ENCODE assay signal across 35 mouse cellular contexts in the genomic region with DNA sequence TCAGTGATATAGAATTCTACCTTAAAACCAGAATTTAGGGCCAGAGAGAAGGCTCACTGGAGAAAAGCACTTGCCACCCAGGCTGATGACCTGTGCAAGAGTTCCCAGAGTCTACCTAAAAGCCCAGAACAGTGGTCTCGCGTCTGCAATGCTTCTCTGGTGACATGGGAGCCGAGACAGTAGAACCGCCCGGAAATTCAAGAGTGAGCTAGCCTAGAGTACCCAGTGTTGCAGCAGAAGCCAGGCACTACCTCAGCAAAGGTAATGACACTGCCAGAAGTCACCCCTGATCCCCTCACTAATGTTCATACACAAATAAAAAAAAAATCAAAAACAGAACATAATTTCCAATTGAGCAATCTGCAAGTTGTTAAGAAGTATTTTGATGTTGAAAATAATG.
"Had no signal": no experiment of that assay in that cellular context is flagged by ENCODE, and none has a peak within 500 bp of the region (broad histone marks: within the 10 kb centered on the region; RNA-seq: fewer than 3 reads in every experiment).

No protein-coding gene starts in this region.

- H3K4me2 ChIP-seq: heart, embryonic 11.5 days; heart, embryonic 12.5 days; heart, embryonic 13.5 days; heart, embryonic 15.5 days; hindbrain, embryonic 12.5 days; hindbrain, embryonic 13.5 days; hindbrain, embryonic 14.5 days; hindbrain, embryonic 15.5 days; intestine, embryonic 15.5 days; kidney, embryonic 15.5 days had no signal

- H3K4me3 ChIP-seq: heart, embryonic 12.5 days; heart, embryonic 13.5 days; heart, embryonic 15.5 days; hindbrain, embryonic 10.5 days; hindbrain, embryonic 12.5 days; hindbrain, embryonic 13.5 days; hindbrain, embryonic 15.5 days; intestine, embryonic 15.5 days; kidney, embryonic 15.5 days; layer of hippocampus, adult 2 months; left cerebral cortex, adult 2 months had no signal

- H3K27me3 ChIP-seq: heart, embryonic 12.5 days; heart, embryonic 13.5 days; heart, embryonic 15.5 days; hindbrain, embryonic 12.5 days; hindbrain, embryonic 13.5 days; hindbrain, embryonic 15.5 days; intestine, embryonic 15.5 days; kidney, embryonic 15.5 days had no signal

- H3K36me3 ChIP-seq: heart, embryonic 12.5 days; heart, embryonic 13.5 days; heart, embryonic 15.5 days; hindbrain, embryonic 10.5 days; hindbrain, embryonic 12.5 days; hindbrain, embryonic 13.5 days; hindbrain, embryonic 15.5 days; intestine, embryonic 15.5 days; kidney, embryonic 15.5 days had no signal

- ATAC-seq: hindbrain, embryonic 16.5 days; inflammation-experienced regulatory T-cells, adult 6 months; intestine, embryonic 15.5 days; intestine, embryonic 16.5 days; intestine, postnatal 0 days had no signal

- H3K27ac ChIP-seq: heart, embryonic 13.5 days; heart, embryonic 15.5 days; hindbrain, embryonic 12.5 days; hindbrain, embryonic 14.5 days; hindbrain, embryonic 15.5 days; hindbrain, postnatal 0 days; intestine, embryonic 15.5 days; kidney, embryonic 15.5 days; kidney, postnatal 0 days; layer of hippocampus, adult 2 months; left cerebral cortex, adult 2 months had no signal

- H3K9me3 ChIP-seq: heart, embryonic 12.5 days; heart, embryonic 13.5 days; heart, embryonic 15.5 days; hindbrain, embryonic 10.5 days; hindbrain, embryonic 12.5 days; hindbrain, embryonic 13.5 days; hindbrain, embryonic 15.5 days; intestine, embryonic 15.5 days; kidney, embryonic 15.5 days had no signal

- DNase-seq: heart, postnatal 10 days; heart, postnatal 14 days; heart, postnatal 36 days; heart, postnatal 4 days; kidney, adult 11 months; kidney, adult 18-20 months; kidney, adult 2 months; kidney, adult 8-10 months; kidney, adult 9 months; kidney, postnatal 10 days; kidney, postnatal 14 days; kidney, postnatal 25 days; kidney, postnatal 36 days; kidney, postnatal 4 days; layer of hippocampus, adult 9-11 months; layer of hippocampus, postnatal 36 days had no signal

- H3K9ac ChIP-seq: heart, embryonic 12.5 days; heart, embryonic 13.5 days; heart, embryonic 15.5 days; hindbrain, embryonic 12.5 days; hindbrain, embryonic 13.5 days; hindbrain, embryonic 14.5 days; hindbrain, embryonic 15.5 days; intestine, embryonic 15.5 days; kidney, embryonic 15.5 days had no signal
